Mouse (Mus musculus): ENCODE data around the gene Reln. TPM values are rescaled to one million over a fixed set of nuclear protein-coding genes. Genes with fewer than 3 reads are reported as not detected.

Gene Reln
- polyA plus RNA-seq, 2 experiments from 2014 or later, result 0.24 TPM; not detected in 1

DNA sequence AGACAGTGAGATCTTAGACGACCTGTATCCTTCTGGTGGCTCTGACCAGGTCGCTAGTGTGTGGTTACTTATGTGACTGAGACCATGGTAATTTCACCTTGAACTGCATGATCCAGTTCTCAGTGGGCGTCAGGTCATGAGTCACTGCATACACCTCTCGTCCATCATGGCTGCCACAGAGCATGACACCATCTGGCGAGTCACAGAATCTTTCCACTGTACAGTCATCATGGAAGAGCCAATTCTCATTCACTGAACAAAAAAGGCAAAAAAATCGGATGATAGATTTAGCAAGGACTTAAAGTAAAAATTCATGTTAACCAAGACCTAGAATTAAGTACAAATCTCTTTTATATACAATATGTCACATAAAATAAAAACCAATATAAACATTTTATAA is 424.2 kb downstream of the Reln start:
- ATAC-seq, result no peak

GRCm38 (mm10) chr5:21919281-21919780 is 425.2 kb downstream of the Reln start:
- ATAC-seq, result no peak

GRCm38 (mm10) chr5:21915973-21916372 is 428.5 kb downstream of the Reln start:
- ATAC-seq, result no peak

DNA sequence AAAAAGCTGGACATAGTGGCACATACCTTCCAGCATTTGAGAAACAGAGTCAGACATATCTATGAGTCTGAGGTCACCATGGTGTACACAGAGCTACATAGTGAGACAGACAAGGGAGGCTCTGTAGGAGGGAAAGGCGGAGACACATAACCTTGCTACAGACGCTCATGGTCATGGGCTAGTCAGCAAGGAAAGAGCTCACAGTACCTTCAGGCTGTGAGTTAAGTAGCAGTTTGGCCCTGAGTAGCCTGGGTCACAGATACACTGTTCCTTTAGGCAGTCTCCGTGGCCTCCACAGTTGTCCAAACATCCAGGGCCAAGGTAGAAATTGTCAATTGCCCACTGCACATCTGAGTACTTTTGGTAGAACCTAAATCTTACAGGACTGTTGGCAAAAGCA is 429.7 kb downstream of the Reln start:
- ATAC-seq, result no peak

- no peak for ATAC-seq
These were observed 431.5 kb downstream of the Reln start for GRCm38 (mm10) chr5:21912835-21913530.

DNA sequence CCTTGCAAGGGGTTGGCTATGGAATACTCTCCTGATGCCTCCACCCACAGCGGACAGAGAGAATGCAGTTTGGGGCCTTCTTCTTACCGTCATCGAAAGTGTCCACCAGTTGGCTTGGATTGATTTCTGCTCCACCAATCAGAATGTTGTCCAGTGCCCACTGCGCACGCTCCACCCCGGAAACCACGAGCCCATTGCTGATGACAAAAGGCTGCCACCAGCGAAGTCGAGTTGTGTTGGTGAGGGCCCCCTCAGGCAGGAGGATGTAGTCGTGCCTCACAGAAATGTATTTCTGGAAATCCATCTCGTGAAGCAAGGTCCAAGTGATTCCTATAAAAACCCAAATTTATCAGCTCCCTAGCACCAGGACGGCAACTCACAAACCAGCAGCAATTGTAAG is 433.8 kb downstream of the Reln start:
- no peak for ATAC-seq

DNA sequence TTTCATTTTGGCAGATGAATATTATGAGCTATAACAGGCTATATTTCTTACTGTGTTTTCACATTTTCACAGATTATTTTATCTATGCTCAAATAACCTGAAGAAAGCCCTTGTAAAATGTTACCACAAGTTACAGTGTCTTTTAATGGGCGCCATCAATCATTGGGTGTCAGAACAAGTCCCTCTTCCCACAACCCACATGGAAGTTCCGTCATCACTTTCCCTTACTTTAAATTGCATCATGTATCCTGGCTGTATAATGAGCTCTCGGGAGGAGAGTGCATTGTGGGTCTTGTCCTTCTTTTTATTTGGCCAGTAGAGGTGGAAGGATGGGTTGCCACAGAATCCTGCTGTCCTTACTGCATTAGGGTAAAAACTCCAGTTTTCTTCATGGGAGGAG is 434.8 kb downstream of the Reln start:
- ATAC-seq, result no peak

GRCm38 (mm10) chr5:21901411-21901810 is 443.1 kb downstream of the Reln start:
- ATAC-seq, result no peak

- no peak for ATAC-seq
These were observed 443.6 kb downstream of the Reln start for GRCm38 (mm10) chr5:21900891-21901290.

DNA sequence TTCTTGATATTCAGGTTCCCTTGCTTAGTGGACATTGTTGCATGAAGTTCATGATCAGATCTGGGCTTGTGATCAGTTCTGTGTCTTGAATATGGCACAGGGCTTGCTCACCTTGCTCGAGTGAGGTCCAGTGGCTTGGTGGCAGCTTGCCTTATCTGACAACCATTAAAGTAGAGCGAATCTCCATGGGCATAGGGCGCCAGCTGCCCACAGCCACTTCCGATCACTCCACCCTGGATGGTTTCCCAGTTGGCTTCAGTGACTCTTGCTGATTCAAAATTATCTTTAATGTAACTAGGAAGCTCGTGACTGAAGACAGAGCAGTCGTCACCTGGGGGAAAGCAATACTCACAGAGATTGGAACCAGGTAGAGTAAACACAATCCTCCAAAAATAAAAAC is 445.6 kb downstream of the Reln start:
- no peak for ATAC-seq

GRCm38 (mm10) chr5:21896586-21896985 is 447.9 kb downstream of the Reln start:
- no peak for ATAC-seq

DNA sequence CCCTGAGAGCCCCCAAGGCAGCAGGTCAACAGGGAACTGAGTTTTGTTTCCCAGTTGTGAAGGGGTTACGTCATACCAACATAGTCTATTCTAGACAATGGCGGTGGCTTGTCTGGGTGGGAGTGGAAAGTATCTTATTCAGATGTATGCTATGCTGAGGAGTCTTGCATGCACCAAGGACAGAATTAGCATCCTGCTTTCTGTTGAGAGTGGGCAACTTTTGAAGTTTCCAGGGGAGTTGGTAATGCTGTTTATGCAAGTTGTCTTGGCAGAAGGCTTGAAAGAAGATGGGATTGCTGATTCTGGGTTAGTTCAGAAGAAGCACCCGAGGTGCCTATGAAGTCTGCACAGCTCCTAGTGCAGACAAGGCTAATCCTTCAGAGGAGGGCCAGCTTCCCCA is 450.3 kb downstream of the Reln start:
- no peak for ATAC-seq

GRCm38 (mm10) chr5:21866750-21867149 is 477.8 kb downstream of the Reln start:
- no peak for ATAC-seq

- no peak for ATAC-seq
These were observed 478.2 kb downstream of the Reln start for GRCm38 (mm10) chr5:21866311-21866712.

DNA sequence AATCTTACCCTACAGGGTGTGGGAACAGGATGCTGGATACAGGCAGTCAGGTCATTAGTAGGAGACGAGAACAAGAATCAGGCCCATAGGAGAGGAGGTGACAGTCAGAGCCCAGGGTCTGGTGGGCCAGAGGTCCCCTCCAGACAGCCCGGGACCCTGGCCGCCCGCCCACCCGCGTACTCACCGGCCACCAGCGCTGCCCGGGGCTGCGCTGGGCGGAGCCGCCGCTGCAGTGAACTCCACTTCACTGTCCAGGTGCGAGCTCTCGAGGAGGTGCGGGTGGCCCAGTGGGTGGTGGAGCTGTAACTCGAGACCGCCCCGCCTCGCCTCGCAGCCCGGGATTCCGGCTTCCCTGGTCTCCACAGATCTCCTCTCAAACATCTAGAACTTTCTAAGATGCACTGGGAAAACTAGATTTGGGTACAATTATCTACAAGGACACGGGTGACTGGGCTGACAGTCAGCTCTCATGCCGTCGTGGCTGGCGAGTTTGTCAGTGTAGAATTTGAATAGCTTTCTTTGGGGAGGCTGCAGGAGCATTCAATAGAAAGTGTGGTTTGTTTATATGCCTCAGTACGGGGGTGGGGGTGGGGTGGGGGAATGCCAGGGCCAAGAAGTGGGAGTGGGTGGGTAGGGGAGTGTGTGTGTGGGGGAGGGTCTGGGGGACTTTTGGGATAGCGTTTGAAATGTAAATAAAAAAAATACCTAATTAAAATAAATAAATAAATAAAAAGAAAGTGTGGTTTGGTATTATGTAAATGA is 479.0 kb downstream of the Reln start, which contains the start of gene Slc26a5:
TSS of gene Slc26a5 (minus strand) at position 259 of the 762 bp plus-strand sequence.
- no peak for ATAC-seq

DNA sequence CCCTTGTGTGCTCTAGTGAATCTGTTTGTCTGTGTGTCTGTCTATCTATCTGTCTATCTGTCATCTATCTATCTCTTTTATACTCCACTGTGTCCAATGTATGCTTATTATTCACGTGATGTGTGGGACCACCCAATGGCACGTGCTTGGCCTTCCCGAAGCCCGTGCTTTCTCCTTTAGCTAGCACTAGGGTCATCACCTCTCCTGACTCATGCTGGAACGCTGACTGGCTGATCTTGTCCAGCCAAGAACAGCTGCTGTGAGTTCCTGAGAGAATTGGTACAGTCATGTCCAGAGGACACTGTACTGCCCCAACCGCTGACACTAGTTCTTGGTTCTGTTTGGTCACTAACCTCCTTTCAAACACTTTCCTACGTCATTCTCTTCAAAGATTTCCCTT is 485.8 kb downstream of the Reln start:
- no peak for ATAC-seq

DNA sequence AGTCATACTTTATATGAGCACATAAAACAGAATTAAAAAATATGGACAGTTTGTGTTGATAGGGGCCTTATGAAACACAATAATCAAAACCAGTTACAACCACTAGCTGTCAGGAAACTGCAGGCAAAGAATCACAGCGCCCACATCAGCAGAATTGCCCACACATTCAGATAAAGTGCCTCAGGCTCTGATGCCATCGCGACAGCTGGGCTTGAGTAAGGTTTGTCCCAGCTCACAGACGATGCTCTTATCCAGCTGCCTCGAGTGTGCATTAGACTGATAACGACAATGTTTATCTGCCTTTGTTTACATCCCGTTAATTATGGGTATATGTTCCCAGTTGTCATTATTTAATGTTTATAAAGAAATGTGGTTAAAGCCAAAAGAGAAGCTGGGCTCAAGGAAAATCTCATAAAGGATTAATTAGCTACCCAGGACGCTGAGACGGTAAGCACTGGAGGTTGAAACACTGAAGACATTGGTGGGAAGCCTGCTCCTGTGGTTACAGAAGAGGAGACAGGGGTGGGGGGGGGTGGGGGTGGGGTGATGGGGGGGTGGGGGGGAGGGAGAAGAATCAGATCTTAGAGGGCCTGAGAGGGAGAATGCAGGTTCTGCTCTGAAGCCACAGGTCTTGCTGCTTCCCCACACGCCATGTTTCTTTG is 492.7 kb downstream of the Reln start:
- ATAC-seq, result no peak

- no peak for ATAC-seq
These were observed 497.1 kb downstream of the Reln start for GRCm38 (mm10) chr5:21847438-21847837.

DNA sequence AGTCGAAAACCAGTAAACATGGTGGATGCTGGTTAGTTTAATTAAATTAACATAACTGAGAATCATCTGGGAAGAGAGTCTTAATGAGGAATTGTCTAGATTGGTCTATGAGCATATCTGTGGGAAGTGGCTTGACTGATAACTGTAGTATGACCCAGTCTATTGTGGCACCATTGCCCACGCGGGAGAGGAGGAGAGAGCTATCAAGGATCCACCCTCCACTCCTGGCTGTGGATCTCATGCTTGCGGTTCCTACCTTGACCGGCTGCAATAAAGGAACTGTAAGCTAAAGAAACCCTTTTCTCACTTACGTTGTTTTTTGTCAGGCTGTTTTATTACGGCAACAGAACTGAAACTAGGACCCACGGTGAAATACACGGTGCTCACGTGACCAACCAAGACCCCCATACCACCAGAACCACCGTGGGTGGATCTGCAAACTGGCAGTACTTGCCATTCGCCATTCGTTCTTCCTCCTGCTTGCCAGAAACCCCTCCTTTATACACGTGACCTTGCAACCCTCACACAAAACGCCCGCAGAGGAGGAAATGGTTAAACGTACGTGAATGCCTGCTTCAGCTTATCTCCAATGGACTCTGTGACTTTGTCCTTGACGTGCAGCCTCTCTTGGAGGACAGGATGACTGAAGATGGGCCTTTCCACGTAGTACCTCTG is 497.7 kb downstream of the Reln start:
- ATAC-seq, result no peak

DNA sequence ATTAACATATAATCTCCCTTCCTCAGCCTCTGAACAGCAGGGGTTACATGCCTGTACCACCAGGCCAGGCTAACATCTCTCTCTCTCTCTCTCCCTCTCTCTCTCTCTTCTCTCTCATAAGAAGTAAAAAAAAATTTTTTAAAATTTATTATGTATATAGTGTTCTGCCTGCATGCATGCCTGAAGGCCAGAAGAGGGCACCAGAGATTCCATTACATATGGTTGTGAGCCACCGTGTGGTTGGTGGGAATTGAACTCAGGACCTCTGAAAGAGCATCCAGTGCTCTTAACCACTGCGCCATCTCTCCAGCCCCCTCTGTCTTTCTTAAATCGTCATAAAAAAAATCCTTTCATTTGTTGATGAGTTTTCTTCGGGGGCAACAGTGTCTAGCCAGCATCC is 499.8 kb downstream of the Reln start:
- ATAC-seq, result no peak

All from CD4-positive, CD25-positive, alpha-beta regulatory T cell, adult 4 months (primary cell).